Mouse (Mus musculus) embryonic fibroblast, embryonic 13.5 days (primary cell): ENCODE results near the gene Ankrd28.

Experiments
- CTCF ChIP-seq: IDR thresholded peaks from 2 replicates; pipeline ENCODE4 v1.5.1; 2011; ENCODE audit warnings: mild to moderate bottlenecking, control low read depth, low read length, moderate library complexity, borderline replicate concordance; ENCODE audit not compliant: insufficient read depth
- POLR2A ChIP-seq: IDR thresholded peaks from 2 replicates; pipeline ENCODE4 v1.6.1; 2011; ENCODE audit warnings: low read depth, mild to moderate bottlenecking, control low read depth, low read length, moderate library complexity

- TF ChIP-seq CTCF (no peak), POLR2A (no peak)
Measured at GRCm38 (mm10) chr14:31718332-31718731, 112.1 kb downstream of the Ankrd28 start.
